In the genomic region with DNA sequence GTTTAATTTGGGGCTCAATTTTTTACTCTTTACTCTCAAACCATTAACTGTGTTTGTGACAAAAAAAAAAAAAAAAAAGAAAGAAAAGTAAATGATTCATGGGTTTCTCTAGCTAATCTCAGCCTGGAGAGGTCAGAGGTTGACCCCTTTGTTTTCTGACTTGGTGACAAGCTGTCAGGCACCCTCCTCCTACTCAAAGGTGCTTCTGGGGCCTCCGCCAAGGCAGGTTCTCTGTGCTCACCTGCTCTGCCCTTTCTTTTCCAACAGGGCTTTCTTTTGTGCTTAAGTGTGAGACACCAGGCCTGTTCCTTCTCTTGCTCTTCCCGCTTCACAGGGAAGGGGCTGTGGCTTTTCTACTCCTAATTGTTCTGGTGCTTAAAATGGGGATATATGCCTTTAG, we compare ENCODE assay signal across 11 mouse cellular contexts.
A peak's percentile ranks its signal among the peaks of the same experiment; 100 is the strongest.
DNase-seq lines count a peak whose midpoint lies in the region; ATAC-seq and TF ChIP-seq lines count a peak whose summit lies in the region.
"Had no signal": no experiment of that assay in that cellular context is flagged by ENCODE, and none has a peak within 500 bp of the region (broad histone marks: within the 10 kb centered on the region; RNA-seq: fewer than 3 reads in every experiment).

No protein-coding gene starts in this region.

- H3K27me3 ChIP-seq in heart, embryonic 11.5 days (ENCODE audit: control insufficient read depth, insufficient read depth, low read length), result no peaks in the 10 kb centered on the region
- H3K27me3 ChIP-seq: liver, embryonic 13.5 days; Patski had no signal

- H3K4me2 ChIP-seq in heart, embryonic 11.5 days, result no peak overlapping the region
- H3K4me2 ChIP-seq: liver, embryonic 13.5 days had no signal

- H3K36me3 ChIP-seq in heart, embryonic 11.5 days (ENCODE audit: control insufficient read depth, insufficient read depth, low read length), result no peaks in the 10 kb centered on the region
- H3K36me3 ChIP-seq: liver, embryonic 13.5 days had no signal

- WGBS in heart, embryonic 11.5 days (ENCODE audit: insufficient replicate concordance), result 45% methylated on average over 2 of the region's 2 CpGs

- peaks cover under 1% of the 10 kb centered on the region; the same call in 1 of the 2 replicates for H3K9me3 ChIP-seq in heart, embryonic 11.5 days (replicated peaks; ENCODE audit: control insufficient read depth, low read length)
- H3K9me3 ChIP-seq: liver, embryonic 13.5 days had no signal

- intact Hi-C loops in heart, postnatal 14 days (cut with DNase I), result no loop called here
- intact Hi-C loops in left cerebral cortex, adult 2 months (cut with DNase I), result loop anchor here (1.0 to 2.0 kb wide), 4 partner anchors 32 to 136 kb away; a partner anchor contains a TSS
- intact Hi-C loops in left cerebral cortex, postnatal 4 days (cut with DNase I), result no loop called here

- H3K4me3 ChIP-seq in heart, embryonic 11.5 days (ENCODE audit: low read depth, low read length), result no peak overlapping the region
- H3K4me3 ChIP-seq in left cerebral cortex, adult 2 months, result no peak overlapping the region
- H3K4me3 ChIP-seq: liver, embryonic 13.5 days had no signal

- no peak overlapping the region for H3K27ac ChIP-seq in heart, embryonic 11.5 days (ENCODE audit: low read depth, low read length)
- peak overlapping the region; percentile 80 for H3K27ac ChIP-seq in left cerebral cortex, adult 2 months

- no peak for TF ChIP-seq CTCF in left cerebral cortex, adult 2 months (IDR thresholded peaks at IDR 0.05)

- no peak for ATAC-seq in heart, embryonic 11.5 days (replicated peaks; ENCODE audit: insufficient number of reproducible peaks, low FRiP score, low TSS enrichment)
- ATAC-seq: Patski had no signal

- peaks cover 25% of the 10 kb centered on the region for H3K4me1 ChIP-seq in heart, embryonic 11.5 days (ENCODE audit: control insufficient read depth, insufficient read depth, low read length)

- peak overlapping the region; percentile 36; the same call in 1 of the 2 replicates for H3K9ac ChIP-seq in heart, embryonic 11.5 days (ENCODE audit: low read depth, low read length)
- H3K9ac ChIP-seq: liver, embryonic 13.5 days had no signal

- peak; percentile 46 for DNase-seq in cerebellum, adult 11-12 months
- DNase-seq in cerebellum, postnatal 4 days (ENCODE audit: low spot score in 2 of 2), result no peak
- no peak for DNase-seq in heart, postnatal 14 days
- DNase-seq in left cerebral cortex, adult 2 months (ENCODE audit: extremely low spot score in 1 of 2, low spot score in 2 of 2), result no peak
- no peak for DNase-seq in left cerebral cortex, postnatal 4 days
- peak; percentile 55 to 59 for DNase-seq in cerebellum, postnatal 25 days
- no peak for DNase-seq in adrenal gland, postnatal 36 days
- DNase-seq: liver, embryonic 13.5 days; lung, postnatal 14 days had no signal

Comparison
In these comparisons a context has a peak if more than half of its experiments do, and no peak if none do; other contexts are left out.
1. DNase-seq: peak in cerebellum, adult 11-12 months (single experiment) and cerebellum, postnatal 25 days (2 of 2); none in cerebellum, postnatal 4 days (0 of 2), heart, postnatal 14 days (0 of 2), left cerebral cortex, adult 2 months (0 of 2), left cerebral cortex, postnatal 4 days (single experiment) and adrenal gland, postnatal 36 days (0 of 2).